Mouse (Mus musculus): Measurements from ENCODE around the gene Vmn1r23. TPM values are rescaled to one million over a fixed set of nuclear protein-coding genes. Genes with fewer than 3 reads are reported as not detected.
"Not testable (repeated sequence)": the region's sequence is repeated elsewhere in the genome, so short reads cannot be mapped to it uniquely, and the experiment has no call there.

Gene Vmn1r23
- not detected for total RNA-seq (2021)

- no peak for DNase-seq (ENCODE audit: extremely low spot score in 1 of 2, low spot score in 2 of 2)
- intact Hi-C loops (cut with DNase I), result no loop called here
Observed at GRCm38 (mm10) chr6:57926738-57927137, at the start of gene Vmn1r23. Vmn1r23 (minus strand) TSS chr6:57926838.

- DNase-seq (ENCODE audit: extremely low spot score in 1 of 2, low spot score in 2 of 2); intact Hi-C loops (cut with DNase I): not testable (repeated sequence)
Observed at GRCm38 (mm10) chr6:57961403-57961802, 34.8 kb upstream of the Vmn1r23 start, which contains the start of gene Vmn1r24. Vmn1r24 (minus strand) TSS chr6:57961503.

- DNase-seq (ENCODE audit: extremely low spot score in 1 of 2, low spot score in 2 of 2), result no peak
- intact Hi-C loops (cut with DNase I), result no loop called here
Observed at GRCm38 (mm10) chr6:57907928-57908327, 18.7 kb downstream of the Vmn1r23 start, which contains the start of gene Vmn1r22. Vmn1r22 (minus strand) TSS chr6:57908028.

Other genes with a start within 250 kb of the Vmn1r23 start
- gene Pyurf, start 234.8 kb downstream of the Vmn1r23 start, total RNA-seq (2021), result 1 to 10 TPM; 6.6 to 8.1 TPM
- 100 to 1,000 TPM; 170 to 176 TPM for gene Lancl2, start 224.3 kb downstream of the Vmn1r23 start, total RNA-seq (2021)
- 100 to 1,000 TPM; 158 to 172 TPM for gene Vopp1, start 101.7 kb downstream of the Vmn1r23 start, total RNA-seq (2021)
- gene Vmn1r21, start 76.5 kb downstream of the Vmn1r23 start, total RNA-seq (2021), result not detected
- gene Vmn1r22, start 18.8 kb downstream of the Vmn1r23 start, total RNA-seq (2021), result not detected
- gene Vmn1r24, start 34.7 kb upstream of the Vmn1r23 start, total RNA-seq (2021), result not detected
- not detected for gene Vmn1r25, start 54.0 kb upstream of the Vmn1r23 start, total RNA-seq (2021)
- gene Vmn1r26, start 88.3 kb upstream of the Vmn1r23 start, total RNA-seq (2021), result not detected